Mouse (Mus musculus): ENCODE measurements around the gene Tuba1a. TPM values are rescaled to one million over a fixed set of nuclear protein-coding genes. Genes with fewer than 3 reads are reported as not detected.

Gene Tuba1a
- polyA plus RNA-seq, 1 experiment from 2014 or later, result 1,516 TPM

DNA sequence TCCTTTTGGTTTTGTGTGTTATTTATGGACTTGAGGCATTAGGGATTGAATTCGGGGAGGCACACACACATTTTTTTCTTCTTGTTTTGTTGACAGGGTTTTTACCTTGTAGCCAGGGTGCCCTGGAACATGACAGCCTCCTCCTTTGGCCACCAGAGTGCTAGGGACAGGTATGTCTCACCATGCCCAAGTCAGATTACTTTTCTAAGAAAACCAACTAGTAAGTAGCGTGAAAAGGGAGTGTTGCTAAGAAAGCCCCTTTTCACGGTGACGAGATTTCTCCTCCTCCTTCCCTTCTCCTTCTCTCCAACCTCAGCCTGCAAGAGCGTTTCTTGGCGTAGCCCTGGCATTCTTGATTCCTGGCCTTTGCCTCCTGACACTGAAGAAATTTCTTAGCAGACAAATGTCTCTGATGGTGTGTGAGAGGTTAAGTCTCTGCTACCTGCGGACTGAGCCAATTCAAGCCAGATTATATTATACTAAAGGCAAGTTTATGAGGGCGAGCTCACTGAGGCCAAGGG lies 34.2 kb upstream of the Tuba1a start:
- Histone ChIP-seq H3K27me3 (ENCODE audit: control insufficient read depth, insufficient read depth, low read length) (no peaks in the 10 kb centered on the region), H3K36me3 (ENCODE audit: control insufficient read depth, insufficient read depth, low read length) (no peaks in the 10 kb centered on the region), H3K9ac (ENCODE audit: low read length) (no peak overlapping the region), H3K27ac (replicated peaks; ENCODE audit: low read depth, low read length) (no peak overlapping the region), H3K4me3 (ENCODE audit: low read depth, low read length) (no peak overlapping the region), H3K4me1 (ENCODE audit: control insufficient read depth, insufficient read depth, low read length) (peaks cover 19% of the 10 kb centered on the region), H3K9me3 (ENCODE audit: control insufficient read depth, low read length) (no peaks in the 10 kb centered on the region), H3K4me2 (ENCODE audit: low read depth, severe bottlenecking) (no peak overlapping the region)
- DNase-seq (ENCODE audit: low spot score) (no peak), ATAC-seq (ENCODE audit: insufficient number of reproducible peaks, low FRiP score, low TSS enrichment, low read depth) (no peak)
- 53% methylated on average over 8 of the region's 8 CpGs for WGBS

DNA sequence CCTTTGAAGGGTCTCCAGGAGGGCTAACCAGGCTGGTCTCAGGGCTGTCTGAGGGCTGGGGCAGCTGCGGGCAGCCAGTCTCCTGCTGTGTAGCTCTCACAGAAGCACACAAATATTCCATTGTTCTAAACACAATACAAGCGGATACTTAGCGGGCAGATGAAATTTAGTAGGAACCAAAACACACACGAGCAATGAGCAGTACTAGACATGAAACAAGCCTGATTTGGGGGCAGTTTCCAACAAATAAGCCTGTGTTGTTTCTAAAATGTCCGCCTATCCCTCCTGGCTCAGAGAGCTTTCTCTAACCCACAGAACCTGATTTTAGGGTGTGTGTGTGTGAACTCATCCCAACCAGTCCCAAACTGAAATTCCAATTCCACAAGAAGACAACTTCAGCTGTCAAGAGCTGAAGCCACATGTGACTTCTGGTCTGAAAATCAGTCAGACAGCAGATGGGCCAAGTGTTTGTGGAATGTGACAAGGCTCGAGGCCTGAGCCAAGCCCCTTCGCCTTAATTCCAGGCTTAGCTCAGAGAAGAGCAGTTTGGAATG lies 33.7 kb upstream of the Tuba1a start:
- H3K4me3 ChIP-seq (ENCODE audit: low read depth, low read length), result no peak overlapping the region
- H3K4me2 ChIP-seq (ENCODE audit: low read depth, severe bottlenecking), result no peak overlapping the region
- ATAC-seq (ENCODE audit: insufficient number of reproducible peaks, low FRiP score, low TSS enrichment, low read depth) (no peak), DNase-seq (ENCODE audit: low spot score) (no peak)
- H3K27me3 ChIP-seq (ENCODE audit: control insufficient read depth, insufficient read depth, low read length), result no peaks in the 10 kb centered on the region
- no peak overlapping the region for H3K9ac ChIP-seq (ENCODE audit: low read length)
- no peak overlapping the region for H3K27ac ChIP-seq (replicated peaks; ENCODE audit: low read depth, low read length)
- H3K36me3 ChIP-seq (ENCODE audit: control insufficient read depth, insufficient read depth, low read length), result no peaks in the 10 kb centered on the region
- no peaks in the 10 kb centered on the region for H3K9me3 ChIP-seq (ENCODE audit: control insufficient read depth, low read length)
- WGBS, result 35% methylated on average over 7 of the region's 7 CpGs
- peaks cover 19% of the 10 kb centered on the region for H3K4me1 ChIP-seq (ENCODE audit: control insufficient read depth, insufficient read depth, low read length)

DNA sequence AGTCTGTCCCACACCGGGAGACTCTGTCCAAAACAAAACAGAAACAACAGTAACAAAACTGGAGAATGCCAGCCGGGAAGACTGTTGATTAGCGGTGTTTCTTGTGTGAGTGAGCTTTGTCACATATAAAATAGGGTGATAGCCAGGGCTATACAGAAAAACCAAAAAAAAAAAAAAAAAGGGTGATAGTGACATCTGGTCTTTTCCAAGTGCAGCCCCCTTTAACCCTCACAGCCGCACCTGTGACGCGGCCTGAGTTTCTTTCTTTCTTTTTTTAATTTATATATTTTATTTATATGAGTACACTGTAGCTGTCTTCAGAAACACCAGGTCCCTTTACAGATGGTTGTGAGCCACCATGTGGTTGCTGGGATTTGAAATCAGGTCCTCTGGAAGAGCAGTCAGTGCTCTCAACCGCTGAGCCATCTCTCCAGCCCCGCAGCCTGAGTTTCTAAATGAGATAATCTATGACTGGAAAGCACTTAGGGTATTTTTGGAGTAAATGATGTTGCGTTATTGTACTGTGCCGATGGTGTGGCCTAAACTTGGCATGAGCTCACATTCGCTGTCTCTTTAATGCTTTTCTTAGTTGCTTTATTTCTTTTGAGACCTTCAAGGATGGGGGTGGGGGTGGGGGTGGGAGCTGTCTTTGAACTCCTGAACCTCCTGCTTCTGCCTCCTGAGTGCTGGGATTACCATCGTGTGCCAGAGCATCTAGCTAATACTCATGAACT lies 32.6 kb upstream of the Tuba1a start:
- DNase-seq (ENCODE audit: low spot score) (no peak), ATAC-seq (ENCODE audit: insufficient number of reproducible peaks, low FRiP score, low TSS enrichment, low read depth) (no peak)
- Histone ChIP-seq H3K36me3 (ENCODE audit: control insufficient read depth, insufficient read depth, low read length) (no peaks in the 10 kb centered on the region), H3K9ac (ENCODE audit: low read length) (peak overlapping the region; percentile 69), H3K27me3 (ENCODE audit: control insufficient read depth, insufficient read depth, low read length) (no peaks in the 10 kb centered on the region), H3K4me2 (ENCODE audit: low read depth, severe bottlenecking) (peak overlapping the region; percentile 63), H3K4me3 (ENCODE audit: low read depth, low read length) (peak overlapping the region; percentile 35), H3K27ac (replicated peaks; ENCODE audit: low read depth, low read length) (peak overlapping the region; percentile 71), H3K4me1 (ENCODE audit: control insufficient read depth, insufficient read depth, low read length) (peaks cover 16% of the 10 kb centered on the region; the same call in 1 of the 2 replicates), H3K9me3 (ENCODE audit: control insufficient read depth, low read length) (no peaks in the 10 kb centered on the region)
- WGBS, result 41% methylated on average over 12 of the region's 12 CpGs

DNA sequence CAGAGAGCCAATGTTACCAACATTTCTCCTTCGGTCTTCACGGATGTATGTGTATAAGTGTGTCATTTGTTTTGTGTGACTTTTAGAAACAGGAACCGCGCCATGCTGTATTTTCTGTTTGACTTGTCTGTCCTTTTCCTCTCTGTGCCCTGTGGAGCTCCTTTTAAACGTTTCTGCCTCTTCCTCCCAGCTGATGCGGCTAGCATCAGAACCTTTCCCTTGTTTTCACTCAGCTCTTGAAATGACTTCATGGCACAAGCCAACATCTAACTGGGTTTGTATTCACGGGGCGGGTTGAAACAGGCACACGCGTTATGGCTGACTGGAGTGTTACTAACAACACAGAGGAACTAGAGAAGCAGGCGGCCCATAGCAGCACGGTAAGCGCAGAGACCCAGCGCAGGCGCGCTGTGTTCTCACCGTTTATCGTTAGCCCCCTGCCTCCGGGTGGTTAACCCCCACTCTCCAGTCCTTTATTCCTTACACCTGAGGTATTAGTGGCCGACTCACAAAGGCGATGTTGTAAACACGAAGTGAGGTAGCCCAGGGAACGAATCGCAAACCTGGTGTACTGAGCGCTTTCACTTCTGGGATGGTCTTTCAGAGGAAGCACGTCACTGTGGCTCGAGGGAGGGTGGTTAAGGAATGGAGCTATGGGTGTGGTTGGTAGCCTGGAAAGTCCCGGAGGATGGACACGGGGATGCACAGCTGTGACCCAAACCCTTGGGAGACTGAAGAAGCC lies 31.9 kb upstream of the Tuba1a start:
- peak; percentile 66 for ATAC-seq (ENCODE audit: insufficient number of reproducible peaks, low FRiP score, low TSS enrichment, low read depth)
- Histone ChIP-seq H3K4me2 (ENCODE audit: low read depth, severe bottlenecking) (peak overlapping the region; percentile 63), H3K27ac (replicated peaks; ENCODE audit: low read depth, low read length) (peak overlapping the region; percentile 71), H3K9me3 (ENCODE audit: control insufficient read depth, low read length) (no peaks in the 10 kb centered on the region), H3K36me3 (ENCODE audit: control insufficient read depth, insufficient read depth, low read length) (no peaks in the 10 kb centered on the region), H3K4me3 (ENCODE audit: low read depth, low read length) (peak overlapping the region; percentile 35), H3K4me1 (ENCODE audit: control insufficient read depth, insufficient read depth, low read length) (peaks cover 16% of the 10 kb centered on the region; the same call in 1 of the 2 replicates), H3K9ac (ENCODE audit: low read length) (peak overlapping the region; percentile 69), H3K27me3 (ENCODE audit: control insufficient read depth, insufficient read depth, low read length) (no peaks in the 10 kb centered on the region)
- peak; percentile 74 for DNase-seq (ENCODE audit: low spot score)
- 7% methylated on average over 29 of the region's 29 CpGs for WGBS

DNA sequence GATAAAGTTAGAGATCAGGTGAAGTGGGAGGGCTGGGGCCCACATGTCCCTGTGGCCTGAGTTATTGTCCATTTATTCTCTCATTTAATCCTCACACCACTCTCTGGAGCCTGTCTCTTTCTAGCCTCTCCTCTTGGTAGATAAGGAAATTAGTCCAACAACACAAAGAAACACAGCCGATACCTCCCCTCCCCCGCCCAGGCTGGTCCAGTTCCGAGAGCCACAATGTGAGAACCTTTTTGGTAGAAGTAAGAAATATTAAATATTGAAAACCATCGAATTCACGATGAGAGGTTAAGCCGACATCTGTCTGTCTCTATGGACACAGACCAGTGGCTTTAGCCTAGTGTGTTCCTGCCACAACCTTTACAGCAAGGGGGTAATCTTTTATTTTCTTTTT lies 31.2 kb upstream of the Tuba1a start:
- no peak overlapping the region for H3K9ac ChIP-seq (ENCODE audit: low read length)
- no peaks in the 10 kb centered on the region for H3K27me3 ChIP-seq (ENCODE audit: control insufficient read depth, insufficient read depth, low read length)
- ATAC-seq (ENCODE audit: insufficient number of reproducible peaks, low FRiP score, low TSS enrichment, low read depth), result no peak
- no peaks in the 10 kb centered on the region for H3K36me3 ChIP-seq (ENCODE audit: control insufficient read depth, insufficient read depth, low read length)
- 69% methylated on average over 6 of the region's 6 CpGs for WGBS
- no peak overlapping the region for H3K4me3 ChIP-seq (ENCODE audit: low read depth, low read length)
- no peaks in the 10 kb centered on the region for H3K9me3 ChIP-seq (ENCODE audit: control insufficient read depth, low read length)
- H3K27ac ChIP-seq (replicated peaks; ENCODE audit: low read depth, low read length), result no peak overlapping the region
- no peak for DNase-seq (ENCODE audit: low spot score)
- H3K4me1 ChIP-seq (ENCODE audit: control insufficient read depth, insufficient read depth, low read length), result peaks cover 12% of the 10 kb centered on the region; the same call in 1 of the 2 replicates
- H3K4me2 ChIP-seq (ENCODE audit: low read depth, severe bottlenecking), result no peak overlapping the region

DNA sequence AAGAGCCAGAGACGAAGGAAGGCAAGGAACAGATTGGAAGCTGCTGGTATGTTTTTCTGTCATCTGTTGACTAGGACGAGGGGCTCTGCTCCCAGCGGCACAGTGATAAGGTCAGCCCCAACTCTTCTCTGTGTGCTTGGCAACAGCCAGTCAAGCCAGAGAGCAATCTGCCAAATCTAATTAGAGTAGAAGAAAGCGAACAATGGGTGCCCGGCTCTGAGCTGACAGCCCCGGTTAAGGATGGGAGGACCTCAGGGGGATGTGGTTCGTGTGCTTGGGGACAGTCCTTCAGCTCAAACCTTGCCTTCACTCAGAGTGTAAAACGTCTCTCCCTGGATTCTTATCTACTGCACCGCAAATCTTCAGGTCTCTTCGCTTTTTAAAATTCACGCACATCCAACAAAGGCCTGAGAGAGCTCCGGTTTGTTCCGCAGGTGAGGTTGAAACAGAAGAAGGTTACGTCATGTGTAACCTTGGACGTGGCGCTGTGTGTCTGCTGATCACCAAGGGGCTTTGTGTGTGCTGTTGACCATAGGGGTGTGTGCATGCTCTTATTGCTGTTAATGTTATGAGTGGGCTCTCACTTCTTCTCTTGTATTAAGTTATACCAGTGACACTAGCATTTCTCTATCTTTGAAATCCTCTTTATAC lies 30.1 kb upstream of the Tuba1a start:
- H3K27ac ChIP-seq (replicated peaks; ENCODE audit: low read depth, low read length), result no peak overlapping the region
- H3K27me3 ChIP-seq (ENCODE audit: control insufficient read depth, insufficient read depth, low read length), result no peaks in the 10 kb centered on the region
- H3K36me3 ChIP-seq (ENCODE audit: control insufficient read depth, insufficient read depth, low read length), result no peaks in the 10 kb centered on the region
- ATAC-seq (ENCODE audit: insufficient number of reproducible peaks, low FRiP score, low TSS enrichment, low read depth), result no peak
- peaks cover 15% of the 10 kb centered on the region; the same call in 1 of the 2 replicates for H3K4me1 ChIP-seq (ENCODE audit: control insufficient read depth, insufficient read depth, low read length)
- H3K4me2 ChIP-seq (ENCODE audit: low read depth, severe bottlenecking), result no peak overlapping the region
- no peak overlapping the region for H3K4me3 ChIP-seq (ENCODE audit: low read depth, low read length)
- DNase-seq (ENCODE audit: low spot score), result no peak
- 55% methylated on average over 16 of the region's 16 CpGs for WGBS
- H3K9me3 ChIP-seq (ENCODE audit: control insufficient read depth, low read length), result no peaks in the 10 kb centered on the region
- no peak overlapping the region for H3K9ac ChIP-seq (ENCODE audit: low read length)

DNA sequence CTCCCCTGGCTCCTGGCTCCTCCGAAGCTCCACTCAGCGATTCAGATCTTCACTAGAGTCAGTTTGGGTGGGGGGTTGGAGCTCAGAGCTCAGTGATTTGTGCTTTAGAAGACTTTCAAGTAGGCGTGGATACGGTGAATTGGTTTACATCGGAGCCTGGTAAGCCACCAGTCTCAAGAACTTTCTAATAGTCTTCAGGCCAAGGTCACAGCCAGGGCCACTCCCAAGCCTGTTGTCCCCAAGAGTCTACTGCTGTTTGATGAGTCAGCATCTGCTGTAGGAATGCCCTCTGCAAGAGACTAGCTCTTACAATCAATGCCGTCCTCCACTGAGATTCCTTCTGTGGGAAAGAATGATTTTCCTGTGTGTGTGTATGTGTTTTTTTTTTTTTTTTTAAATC lies 28.6 kb upstream of the Tuba1a start:
- no peak overlapping the region for H3K9ac ChIP-seq (ENCODE audit: low read length)
- no peak for DNase-seq (ENCODE audit: low spot score)
- no peak overlapping the region for H3K4me3 ChIP-seq (ENCODE audit: low read depth, low read length)
- no peaks in the 10 kb centered on the region for H3K27me3 ChIP-seq (ENCODE audit: control insufficient read depth, insufficient read depth, low read length)
- H3K9me3 ChIP-seq (ENCODE audit: control insufficient read depth, low read length), result no peaks in the 10 kb centered on the region
- WGBS, result 87% methylated on average over 6 of the region's 6 CpGs
- H3K36me3 ChIP-seq (ENCODE audit: control insufficient read depth, insufficient read depth, low read length), result no peaks in the 10 kb centered on the region
- H3K4me2 ChIP-seq (ENCODE audit: low read depth, severe bottlenecking), result no peak overlapping the region
- H3K4me1 ChIP-seq (ENCODE audit: control insufficient read depth, insufficient read depth, low read length), result 0 out of 2 replicates have a peak, but pooled peaks cover 11% of the 10 kb centered on the region
- H3K27ac ChIP-seq (replicated peaks; ENCODE audit: low read depth, low read length), result no peak overlapping the region
- no peak for ATAC-seq (ENCODE audit: insufficient number of reproducible peaks, low FRiP score, low TSS enrichment, low read depth)

DNA sequence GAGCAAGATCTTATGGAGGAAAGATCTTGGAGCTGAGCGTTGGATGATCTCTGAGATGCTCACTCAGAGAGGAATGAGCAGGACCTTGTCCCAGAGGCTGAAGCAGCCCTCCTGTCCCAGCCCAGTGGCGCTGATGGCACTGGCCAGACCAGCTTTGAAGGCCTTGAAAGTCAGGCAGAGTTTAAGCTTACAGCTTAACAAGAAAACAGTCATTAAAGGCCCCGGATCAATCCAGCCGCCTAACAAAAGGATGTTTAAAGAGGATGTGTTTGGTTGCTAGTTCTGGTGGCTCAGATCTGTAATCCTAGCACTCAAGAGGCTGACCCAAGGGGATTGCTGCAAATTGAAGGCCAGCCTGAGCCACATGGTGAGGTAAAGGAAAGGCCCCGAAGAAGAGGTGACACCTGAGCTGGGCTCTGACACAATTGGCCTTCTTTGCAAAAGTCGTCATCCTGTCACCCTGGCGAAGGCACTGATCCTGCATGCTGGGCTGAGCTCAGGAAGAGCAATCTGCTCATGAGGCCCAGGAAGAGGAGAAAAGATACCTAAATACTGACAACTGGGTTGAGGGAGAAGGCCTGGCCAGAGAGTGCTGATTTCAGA lies 26.6 kb upstream of the Tuba1a start:
- Histone ChIP-seq H3K4me1 (ENCODE audit: control insufficient read depth, insufficient read depth, low read length) (0 out of 2 replicates have a peak, but pooled peaks cover 10% of the 10 kb centered on the region), H3K9me3 (ENCODE audit: control insufficient read depth, low read length) (no peaks in the 10 kb centered on the region), H3K9ac (ENCODE audit: low read length) (no peak overlapping the region), H3K4me2 (ENCODE audit: low read depth, severe bottlenecking) (no peak overlapping the region), H3K36me3 (ENCODE audit: control insufficient read depth, insufficient read depth, low read length) (no peaks in the 10 kb centered on the region), H3K4me3 (ENCODE audit: low read depth, low read length) (no peak overlapping the region), H3K27me3 (ENCODE audit: control insufficient read depth, insufficient read depth, low read length) (no peaks in the 10 kb centered on the region), H3K27ac (replicated peaks; ENCODE audit: low read depth, low read length) (no peak overlapping the region)
- WGBS, result 33% methylated on average over 7 of the region's 7 CpGs
- DNase-seq (ENCODE audit: low spot score) (no peak), ATAC-seq (ENCODE audit: insufficient number of reproducible peaks, low FRiP score, low TSS enrichment, low read depth) (no peak)
